Mouse (Mus musculus) left cerebral cortex, postnatal 4 days (tissue): ENCODE measurements around the gene Ube2k. TPM values are rescaled to one million over a fixed set of nuclear protein-coding genes. Genes with fewer than 3 reads are reported as not detected.
"Not testable (repeated sequence)": the region's sequence is repeated elsewhere in the genome, so short reads cannot be mapped to it uniquely, and the experiment has no call there.

Experiments
- DNase-seq: peaks from one replicate; pipeline ENCODE4 v3.0.0-alpha.2; 2022
- intact Hi-C: fragments of 180-260 bp; cut with DNase I; formaldehyde crosslinking; loops from one replicate; pipeline ENCODE4 v1.15.1; 2025
- total RNA-seq, 2 experiments: library from RNA; stranded (reverse); gene quantifications; 2 replicates each; pipeline ENCODE4 v1.2.3; 2021

The Ube2k gene
- total RNA-seq: 100 to 1,000 TPM; 149 to 162 TPM

DNA sequence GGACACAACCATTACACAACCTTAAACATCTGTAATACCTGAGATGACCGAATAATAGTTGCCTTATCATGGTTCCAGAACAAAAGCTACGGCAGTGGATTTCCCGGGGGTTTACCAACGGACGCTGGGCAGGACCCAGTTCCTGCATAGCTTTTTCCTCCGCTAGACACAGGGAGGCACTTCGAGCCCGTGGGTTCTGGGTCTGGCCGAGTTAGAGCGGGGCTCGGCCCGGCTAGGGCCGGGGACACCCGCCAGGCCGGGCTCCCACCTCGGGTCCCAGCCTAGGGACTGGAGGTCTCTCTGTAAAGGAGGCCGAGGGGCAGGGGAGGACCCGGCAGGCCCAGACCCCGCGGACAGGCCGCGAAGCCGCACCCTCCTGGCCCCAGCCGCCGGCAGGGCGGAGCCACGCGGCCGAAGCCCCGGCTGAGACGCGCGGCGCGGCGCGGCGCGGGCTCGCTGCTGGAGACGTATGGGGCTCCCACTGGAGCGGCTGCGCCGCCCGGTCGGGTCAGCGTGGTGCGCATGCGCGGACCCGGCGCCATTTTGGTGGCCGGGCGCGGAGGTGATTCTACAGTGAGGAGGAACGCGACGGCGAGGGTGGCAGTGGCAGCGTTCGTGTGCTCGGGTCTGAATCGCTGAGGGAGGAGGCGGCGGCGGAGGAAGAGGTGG is at the start of gene Ube2k, which contains the start of gene Smim14:
Gene Ube2k, plus strand, starts transcription at position 483 of the 669 bp plus-strand sequence.
Gene Smim14, minus strand, starts transcription at position 434 of the 669 bp plus-strand sequence.
- intact Hi-C loops: loop anchor here (5.0 kb wide), 1 partner anchor 45 kb away; the partner anchor contains the start of gene Gm43552
- peak; percentile 94 for DNase-seq

DNA sequence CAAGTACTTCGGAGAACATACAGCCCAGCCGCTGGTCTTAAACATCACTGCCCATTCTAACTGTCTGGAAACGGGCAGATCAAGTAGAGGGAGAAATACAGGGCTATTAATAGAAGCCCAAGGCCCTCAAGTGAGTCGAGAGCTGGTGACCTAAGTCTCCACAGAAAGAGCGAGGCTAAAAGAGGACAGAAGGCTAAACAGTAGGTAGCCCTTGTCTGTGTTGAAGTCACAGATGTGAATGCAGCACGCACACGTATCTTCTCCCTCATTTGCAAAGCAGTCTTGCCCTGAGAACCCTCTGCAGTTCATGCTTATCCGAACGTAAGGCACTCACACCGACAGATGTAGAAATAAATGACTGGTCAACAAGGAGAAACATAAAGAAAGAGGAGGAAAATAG is 49.7 kb upstream of the Ube2k start:
- DNase-seq: no peak
- intact Hi-C loops: no loop called here

DNA sequence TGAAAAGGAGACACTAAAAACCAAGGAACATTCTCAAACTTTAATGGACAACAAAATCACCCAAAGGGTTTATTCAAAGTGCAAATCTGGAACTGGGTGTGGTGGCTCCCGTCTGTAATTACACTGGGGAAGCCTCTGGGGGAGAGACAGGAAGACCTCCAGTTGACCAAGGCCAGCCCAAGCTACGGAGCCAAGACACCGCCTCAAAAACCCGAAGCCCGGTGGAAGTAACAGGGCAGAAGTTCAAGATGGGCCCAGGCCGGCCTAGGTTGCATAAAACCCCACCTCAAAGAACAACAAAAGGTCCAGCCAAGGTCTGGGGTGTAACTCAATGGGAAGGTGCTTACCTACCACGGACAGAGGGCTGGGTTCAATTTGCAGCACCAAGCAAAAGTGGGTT is 48.3 kb upstream of the Ube2k start:
- intact Hi-C loops: no loop called here
- DNase-seq: no peak

DNA sequence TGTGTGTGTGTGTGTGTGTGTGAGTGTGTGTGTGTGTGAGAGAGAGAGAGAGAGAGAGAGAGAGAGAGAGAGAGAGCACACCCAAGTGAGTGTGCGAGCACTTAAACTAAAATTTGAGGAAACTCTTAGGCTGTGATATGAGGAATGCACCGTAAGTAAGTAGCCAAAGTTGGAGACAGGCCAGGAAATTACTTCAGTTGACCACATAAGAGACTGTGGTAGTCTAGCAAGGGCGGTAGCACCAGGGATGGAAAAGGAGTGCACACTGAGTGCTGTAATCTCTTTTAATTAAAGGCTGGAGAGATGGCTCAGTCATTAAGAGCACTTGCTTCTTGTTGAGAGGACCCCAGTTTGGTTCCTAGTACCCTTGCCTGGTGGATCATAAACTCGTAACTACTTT is 47.2 kb upstream of the Ube2k start:
- no peak for DNase-seq
- intact Hi-C loops: loop anchor here (5.0 kb wide), 1 partner anchor 47 kb away; the partner anchor contains the start of genes Smim14 and Ube2k

DNA sequence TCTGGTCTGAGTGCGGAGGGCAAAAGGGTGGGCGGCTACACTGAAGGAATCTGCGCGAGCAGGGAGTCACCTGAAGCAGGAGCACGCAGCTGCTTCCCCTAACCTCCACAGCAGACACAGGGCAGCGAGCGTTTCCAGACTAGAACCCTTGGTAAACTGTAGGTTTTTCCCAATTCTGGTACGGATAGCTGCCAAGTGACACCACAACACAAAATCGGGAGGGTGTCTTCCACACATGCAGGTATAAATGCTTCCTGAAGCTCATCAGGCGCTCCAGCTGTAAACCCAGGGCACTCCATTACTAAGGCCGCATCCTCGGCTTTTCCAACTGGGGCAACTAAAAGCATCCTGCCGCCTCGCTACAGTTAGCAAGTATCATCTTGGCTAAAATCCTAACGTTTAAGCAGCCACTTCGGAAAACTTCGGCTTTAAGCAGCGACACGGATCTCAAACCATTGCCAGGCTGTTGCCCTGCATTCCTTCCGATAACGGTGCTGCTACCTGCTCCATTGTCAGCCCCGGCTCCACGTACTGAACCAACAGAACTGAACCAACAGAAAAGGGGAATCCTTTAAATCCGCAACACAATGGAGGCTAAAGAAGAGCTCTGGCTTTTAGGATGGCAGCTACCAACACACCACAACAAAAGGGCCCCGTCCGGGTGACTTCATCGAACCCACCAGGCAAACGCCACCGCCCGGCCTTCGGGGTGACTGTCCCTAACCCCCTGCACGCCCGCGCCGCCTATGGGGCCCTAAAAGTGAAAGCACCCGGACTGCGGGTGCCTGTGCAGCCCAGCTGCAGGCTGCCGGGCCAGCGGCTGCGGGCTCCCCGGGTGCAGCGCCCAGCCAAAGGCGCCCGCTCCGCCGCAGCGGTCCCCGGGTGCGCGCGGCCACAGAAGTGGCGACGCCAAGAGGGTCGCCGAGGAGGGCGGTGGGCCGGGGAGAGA is 45.0 kb upstream of the Ube2k start:
- peak; percentile 67 for DNase-seq
- intact Hi-C loops: loop anchor here (5.0 kb wide), 1 partner anchor 45 kb away; the partner anchor contains the start of genes Smim14 and Ube2k

DNA sequence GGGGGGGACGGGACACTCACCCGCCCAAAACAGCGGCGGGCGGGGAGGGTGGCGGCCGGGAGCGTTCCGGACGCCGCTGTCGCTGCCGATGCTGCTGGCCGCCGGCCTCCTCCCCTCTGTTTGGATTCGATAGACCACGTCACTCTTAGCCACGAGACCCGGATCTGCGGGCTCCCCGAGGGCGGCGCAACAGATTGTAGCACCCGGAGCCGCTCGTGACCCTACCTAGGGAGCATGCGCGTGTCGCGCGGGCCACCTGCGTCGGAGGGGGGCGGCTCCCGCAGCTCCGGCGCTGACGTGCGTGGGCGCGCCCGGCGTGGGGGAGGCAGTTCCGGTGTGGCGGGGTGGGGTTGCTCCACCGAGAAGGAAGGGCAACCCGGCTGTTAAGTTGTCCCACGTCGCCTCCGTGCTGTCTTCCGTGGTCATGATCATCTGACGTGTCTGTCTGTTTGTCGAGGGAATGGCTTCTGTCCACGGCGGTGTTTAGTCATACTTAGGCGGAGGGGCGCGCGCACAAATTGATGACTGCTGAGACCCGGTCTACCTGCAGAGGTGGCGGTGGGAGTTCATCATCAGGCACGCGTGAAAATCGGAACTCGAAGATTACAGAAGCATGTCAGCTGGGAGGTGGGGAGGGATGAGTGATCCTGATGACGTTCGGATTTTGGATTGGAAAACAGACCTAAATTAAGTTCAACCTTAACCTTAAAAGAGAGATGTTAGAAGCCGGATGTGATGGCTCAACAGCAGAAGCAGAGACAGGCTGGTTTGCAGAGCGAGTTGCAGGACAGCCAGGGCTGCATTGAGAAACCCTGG is 44.1 kb upstream of the Ube2k start, which contains the start of gene Gm43552:
Gene Gm43552, minus strand, starts transcription at position 118 of the 816 bp plus-strand sequence.
- intact Hi-C loops: loop anchor here (5.0 kb wide), 1 partner anchor 44 kb away; the partner anchor contains the start of genes Smim14 and Ube2k

DNA sequence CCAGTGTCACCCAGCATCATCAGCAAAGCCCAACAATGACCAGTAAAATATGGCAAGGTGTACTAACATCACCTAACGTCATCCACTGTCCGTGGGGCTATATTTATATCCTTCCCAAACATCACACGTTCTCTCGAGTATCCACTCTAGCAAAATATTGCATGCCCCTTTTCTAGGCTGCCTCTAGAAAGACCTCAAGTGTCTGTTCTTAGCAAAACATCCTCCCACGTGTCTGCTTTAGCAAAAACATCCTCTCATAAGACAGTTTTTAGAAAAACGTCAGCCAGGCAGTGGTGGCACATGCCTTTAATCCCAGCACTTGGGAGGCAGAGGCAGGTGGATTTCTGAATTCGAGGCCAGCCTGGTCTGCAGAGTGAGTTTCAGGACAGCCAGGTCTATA is 36.8 kb upstream of the Ube2k start:
- intact Hi-C loops: no loop called here
- no peak for DNase-seq

More for the DNA sequence above, 44.1 kb upstream of the Ube2k start, which contains the start of gene Gm43552:
- DNase-seq: peak; percentile 91

DNA sequence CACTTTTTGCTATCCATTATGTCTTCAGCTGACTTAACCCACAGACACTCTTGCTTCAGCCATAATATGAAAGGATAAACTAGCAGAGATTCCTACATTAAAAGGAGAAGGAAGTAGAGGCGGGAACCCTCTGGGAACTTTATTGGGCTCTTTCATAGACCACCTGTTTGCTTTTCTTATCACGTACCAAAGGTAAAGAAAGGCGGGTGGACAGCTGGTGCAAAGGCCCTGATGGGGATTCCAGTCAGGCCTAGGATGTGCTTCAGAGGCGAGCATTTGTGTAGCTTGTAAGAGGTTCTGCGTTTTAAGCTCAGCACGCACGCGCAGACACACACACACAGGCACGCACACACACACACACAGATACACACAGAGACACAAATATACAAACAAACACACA is 35.6 kb upstream of the Ube2k start:
- intact Hi-C loops: no loop called here
- DNase-seq: no peak

DNA sequence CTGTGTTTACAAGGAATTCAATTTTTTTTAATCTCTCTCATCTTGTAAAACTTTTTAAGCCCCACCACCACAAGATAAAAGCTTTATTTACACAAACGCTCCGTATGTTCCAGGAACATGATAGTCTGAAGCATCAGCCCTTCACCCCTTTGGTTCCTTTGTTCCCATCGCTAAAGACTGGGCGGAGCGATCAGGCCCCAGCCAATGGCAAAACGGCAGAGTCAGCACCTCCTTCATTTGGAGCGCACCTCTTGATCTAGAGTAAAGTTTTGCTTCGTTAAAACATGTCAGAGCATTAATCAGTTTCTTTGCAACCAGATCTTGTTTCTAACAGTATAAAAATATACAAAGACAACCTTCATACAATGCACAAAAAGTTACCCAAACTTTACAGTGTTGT is 31.2 kb upstream of the Ube2k start:
- DNase-seq: peak; percentile 37

DNA sequence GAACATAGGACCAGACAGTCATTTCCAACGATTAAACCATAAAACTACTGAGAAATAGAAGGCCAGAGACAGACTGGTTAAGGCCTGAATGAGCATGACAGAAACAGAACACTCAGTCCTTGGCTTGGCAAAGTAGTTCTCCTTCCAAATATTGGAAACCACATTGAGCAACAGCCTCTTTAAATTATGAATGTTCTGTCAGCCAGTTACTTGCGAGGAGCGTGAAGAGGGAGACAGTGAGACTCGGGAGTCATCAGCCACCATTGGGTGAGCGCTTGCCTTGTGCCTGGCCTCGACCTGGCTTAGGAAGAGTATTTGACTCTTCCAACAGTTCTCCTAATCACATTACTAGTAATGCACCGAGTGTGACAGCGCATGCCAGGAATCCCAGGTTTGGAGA is 28.6 kb upstream of the Ube2k start:
- DNase-seq: no peak
- intact Hi-C loops: no loop called here

More for the DNA sequence above, 31.2 kb upstream of the Ube2k start:
- intact Hi-C loops: no loop called here

DNA sequence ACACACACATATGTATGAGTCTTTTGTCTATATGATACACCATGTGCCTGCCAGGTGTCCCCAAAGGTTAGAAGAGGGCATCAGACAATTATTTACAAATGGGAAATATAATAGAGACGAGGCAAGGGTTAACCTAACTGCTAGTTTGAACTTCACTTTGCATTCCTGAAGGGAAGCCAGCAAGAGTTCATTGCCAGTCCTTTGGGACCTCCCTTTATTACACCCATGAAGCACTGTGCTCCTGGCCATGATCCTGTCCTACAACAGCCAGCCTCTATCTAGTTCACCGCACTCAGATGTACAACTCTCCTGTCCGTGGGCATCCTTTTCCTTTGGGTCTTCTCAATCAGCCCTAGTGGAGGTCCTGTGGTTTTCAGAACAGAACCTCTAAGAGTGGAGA is 23.5 kb upstream of the Ube2k start:
- intact Hi-C loops: no loop called here
- DNase-seq: no peak

DNA sequence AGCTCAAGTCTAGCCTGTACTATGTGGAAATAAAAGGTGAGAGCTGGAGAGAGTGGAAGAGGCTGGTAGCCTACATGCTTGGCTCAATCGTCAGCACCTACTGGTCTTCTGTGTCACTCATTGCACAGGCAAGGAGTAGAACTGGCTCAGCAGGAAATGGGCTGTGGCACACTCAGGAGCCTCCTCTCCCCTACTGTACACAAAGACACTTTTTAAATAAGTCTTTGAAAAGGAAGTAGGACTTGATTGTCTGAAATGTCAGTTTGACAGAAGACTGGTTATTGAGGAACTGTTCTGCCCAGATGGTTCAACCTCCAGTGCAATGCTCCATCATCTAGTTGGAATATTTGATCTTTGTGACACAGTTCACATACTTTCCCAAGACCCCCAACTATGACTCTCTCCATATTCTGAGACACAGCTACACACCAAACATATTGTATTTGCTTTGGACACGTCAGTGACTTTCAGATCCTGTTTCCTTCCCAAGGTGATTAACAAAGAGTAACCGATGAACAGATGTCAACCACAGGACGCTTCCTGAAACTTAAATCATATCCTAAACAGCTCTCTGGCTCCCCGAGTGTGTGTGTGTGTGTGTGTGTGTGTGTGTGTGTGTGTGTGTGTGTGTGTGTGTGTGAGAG is 22.3 kb upstream of the Ube2k start:
- no peak for DNase-seq
- intact Hi-C loops: no loop called here

DNA sequence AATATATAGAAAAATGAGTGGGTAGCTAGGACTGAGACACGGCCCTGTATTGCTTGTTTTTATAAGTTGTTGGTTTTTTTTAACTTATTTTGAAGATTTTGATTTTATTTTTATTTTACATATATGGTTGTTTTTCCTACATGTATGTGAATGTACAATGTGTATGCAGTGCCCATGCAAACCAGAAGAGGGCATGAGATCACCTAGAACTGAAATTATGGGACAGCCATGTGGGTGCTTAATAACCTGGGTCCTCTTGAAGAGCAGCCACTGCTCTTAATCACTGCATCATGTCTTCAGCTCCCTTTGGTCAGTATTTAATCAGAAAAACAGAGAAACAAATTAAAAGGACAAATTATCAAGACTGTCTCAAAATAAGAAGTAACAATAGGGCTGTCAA is 15.2 kb upstream of the Ube2k start:
- intact Hi-C loops: no loop called here
- DNase-seq: no peak

DNA sequence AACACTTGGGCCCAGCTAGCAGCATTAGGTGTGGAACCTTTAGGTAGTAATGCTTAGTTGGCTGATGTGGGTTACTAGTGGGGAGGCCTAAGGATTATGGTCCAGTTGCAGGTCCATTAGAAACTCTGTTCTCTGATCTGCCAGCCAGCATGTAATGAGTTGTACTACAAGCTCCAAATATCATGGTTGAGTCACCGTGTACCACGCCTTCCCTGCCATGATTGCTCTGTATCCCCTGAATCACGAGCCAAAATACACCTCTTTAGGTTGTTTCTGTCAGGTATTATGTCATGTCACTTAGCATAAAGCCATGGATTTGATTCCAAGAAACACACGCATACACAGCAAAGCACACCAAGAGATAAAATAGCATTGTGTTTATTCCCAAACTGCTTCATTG is 12.2 kb upstream of the Ube2k start:
- DNase-seq: no peak
- intact Hi-C loops: no loop called here

DNA sequence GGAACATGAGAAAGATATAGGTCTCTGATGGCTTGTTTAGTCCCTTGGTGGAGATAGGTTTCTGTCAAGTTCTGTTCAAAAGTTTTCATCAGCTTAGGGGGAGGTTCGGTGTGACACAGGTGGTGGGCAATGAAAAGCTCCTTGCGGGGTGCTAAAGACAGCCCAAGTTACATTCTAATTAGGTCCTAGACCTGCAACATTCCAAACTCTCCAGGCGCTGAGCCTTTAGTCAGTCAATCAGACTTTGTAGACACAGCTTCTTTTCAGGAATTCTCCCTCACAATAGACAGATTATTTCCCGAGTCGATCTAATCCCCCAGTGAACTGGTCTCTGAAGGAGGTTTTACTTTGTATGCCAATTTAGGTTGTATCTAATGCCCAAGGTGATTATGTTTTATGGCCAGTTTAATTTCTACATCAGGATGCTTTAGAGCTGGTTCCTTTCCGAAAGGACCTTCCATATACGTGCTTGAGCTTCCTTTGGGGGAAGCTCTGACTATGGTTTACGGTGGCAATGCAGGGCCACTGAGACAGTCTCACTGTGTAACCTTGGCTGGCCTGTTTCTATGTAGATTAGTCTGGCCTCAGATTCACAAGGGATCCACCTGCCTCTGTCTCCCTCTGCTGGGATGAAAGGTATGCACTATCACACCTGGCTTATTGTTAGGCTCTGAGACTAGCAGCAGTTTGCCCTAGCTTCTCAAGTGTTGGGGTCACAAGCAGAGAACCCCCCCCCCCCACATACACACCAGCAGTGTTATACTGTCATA is 11.2 kb upstream of the Ube2k start:
- intact Hi-C loops: no loop called here
- no peak for DNase-seq

DNA sequence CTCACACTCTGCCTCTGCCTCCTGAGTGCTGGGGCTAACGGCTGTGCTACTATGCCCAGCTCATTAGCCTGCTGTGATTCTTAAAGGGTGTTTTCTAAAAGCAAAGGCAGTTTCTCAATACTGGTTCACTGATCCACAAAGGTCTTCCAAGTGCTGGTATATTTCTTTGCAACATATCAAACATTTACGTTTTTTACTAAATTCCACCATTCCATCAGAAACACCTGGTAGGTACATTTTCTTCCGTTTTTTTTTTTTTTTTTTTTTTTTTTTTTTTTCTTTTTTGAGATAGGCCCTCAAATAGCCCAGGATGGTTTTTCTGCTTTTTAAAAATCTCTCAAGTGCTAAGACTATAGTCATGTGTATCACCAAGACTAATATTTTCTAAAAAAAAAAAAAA is 5.8 kb upstream of the Ube2k start:
- no peak for DNase-seq
- intact Hi-C loops: no loop called here

DNA sequence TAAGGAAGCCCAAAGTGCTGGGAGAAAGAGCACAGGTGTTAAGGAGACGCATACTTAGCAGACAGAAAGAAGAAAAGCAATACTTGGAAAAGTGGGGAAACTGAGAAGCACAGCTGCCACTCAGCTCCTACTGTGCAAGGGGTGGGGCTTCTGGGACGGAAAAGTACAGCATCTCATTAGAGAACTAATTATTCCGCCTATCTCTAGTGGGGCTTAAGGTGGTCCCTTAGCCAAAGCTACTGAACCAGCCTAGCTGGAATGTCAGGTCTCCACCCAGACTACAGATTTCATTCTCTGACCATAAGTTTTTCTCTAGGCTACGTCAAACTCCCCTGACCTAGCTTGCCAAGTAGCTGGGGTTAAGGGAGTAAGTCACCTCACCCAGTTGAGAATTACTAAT is 2.5 kb upstream of the Ube2k start:
- no peak for DNase-seq
- intact Hi-C loops: no loop called here

DNA sequence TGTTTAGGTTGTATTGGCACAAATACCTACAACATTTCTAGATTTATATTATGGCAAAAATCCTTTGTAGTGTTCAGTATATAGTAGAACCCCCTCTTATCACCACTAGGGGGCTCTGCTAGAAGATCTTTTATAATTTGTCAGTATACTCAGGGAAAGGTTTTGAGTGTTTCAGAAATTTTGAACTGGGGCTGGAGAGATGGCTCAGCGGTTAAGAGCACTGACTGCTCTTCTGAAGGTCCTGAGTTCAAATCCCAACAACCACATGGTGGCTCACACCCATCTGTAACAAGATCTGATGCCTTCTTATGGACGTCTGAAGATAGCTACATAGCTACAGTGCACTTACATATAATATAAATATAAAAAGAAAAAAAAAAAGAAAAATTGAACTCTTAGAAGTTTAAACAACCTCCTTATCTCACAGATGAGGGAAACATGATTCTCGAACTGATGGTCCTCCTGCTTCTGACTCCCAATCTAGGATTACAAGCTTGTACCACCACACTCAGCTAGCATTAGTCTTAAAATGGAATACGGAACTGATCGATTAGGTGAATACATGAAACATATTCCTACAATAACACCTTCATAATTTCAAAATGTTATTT is 1.5 kb upstream of the Ube2k start:
- intact Hi-C loops: loop anchor here (5.0 kb wide), 1 partner anchor 43 kb away; the partner anchor contains the start of gene Gm43552
- no peak for DNase-seq

DNA sequence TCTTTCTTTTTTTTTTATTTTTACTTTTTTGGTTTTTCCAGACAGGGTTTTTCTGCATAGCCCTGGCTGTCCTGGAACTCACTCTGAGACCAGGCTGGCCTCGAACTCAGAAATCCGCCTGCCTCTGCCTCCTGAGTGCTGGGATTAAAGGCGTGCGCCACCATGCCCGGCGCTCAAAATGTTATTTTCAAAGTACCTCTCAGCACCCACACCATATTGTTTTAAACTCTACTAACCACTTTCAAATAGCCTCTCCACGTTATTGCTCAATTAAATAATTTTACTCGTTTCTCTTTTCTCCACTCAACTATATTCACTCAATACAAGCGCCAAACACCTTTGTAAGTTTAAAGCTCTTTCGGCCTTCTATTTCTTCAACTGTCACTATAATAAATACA is 966 bp upstream of the Ube2k start:
- intact Hi-C loops: loop anchor here (5.0 kb wide), 1 partner anchor 44 kb away; the partner anchor contains the start of gene Gm43552
- DNase-seq: not testable (repeated sequence)
